Mouse (Mus musculus) C2C12 (cell line): ENCODE measurements around the gene Pla2g10.

Experiments used
- CTCF ChIP-seq: IDR thresholded peaks from one replicate; pipeline ENCODE4 v1.5.1; 2011; ENCODE audit not compliant: control insufficient read depth, insufficient read depth, insufficient read length
- FOSL1 ChIP-seq: IDR thresholded peaks from one replicate; pipeline ENCODE4 v1.8.0; 2011; ENCODE audit warnings: mild to moderate bottlenecking, low read length; ENCODE audit not compliant: poor library complexity, insufficient read depth, severe bottlenecking
- MAX ChIP-seq: IDR thresholded peaks from one replicate; pipeline ENCODE4 v1.6.1; 2011; ENCODE audit warnings: mild to moderate bottlenecking, control low read depth

DNA sequence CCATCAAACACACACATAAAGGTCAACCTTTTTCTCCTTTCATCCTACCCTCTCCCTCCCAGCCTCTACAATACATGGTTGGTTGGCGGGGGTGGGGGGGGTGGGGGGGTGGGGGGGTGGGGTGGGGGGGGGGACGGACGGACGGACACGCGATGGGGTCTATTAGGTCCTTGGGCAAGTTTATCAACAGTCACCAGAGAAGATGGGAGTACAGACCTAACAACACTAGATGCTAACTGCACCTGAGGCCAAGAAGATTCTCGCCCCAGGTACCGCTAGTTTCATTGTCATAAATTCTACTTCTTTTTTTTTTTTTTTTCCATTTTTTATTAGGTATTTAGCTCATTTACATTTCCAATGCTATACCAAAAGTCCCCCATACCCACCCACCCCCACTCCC, 23.2 kb upstream of the Pla2g10 start:
- TF ChIP-seq MAX (no peak), CTCF (no peak), FOSL1 (no peak)
